Mouse (Mus musculus) testis, postnatal 10 days (tissue): ENCODE results near the gene Igsf3.

Source experiments
- DNase-seq: peaks from one replicate; pipeline ENCODE4 v3.0.0; 2021; ENCODE audit warnings: low spot score

Igsf3 gene

DNA sequence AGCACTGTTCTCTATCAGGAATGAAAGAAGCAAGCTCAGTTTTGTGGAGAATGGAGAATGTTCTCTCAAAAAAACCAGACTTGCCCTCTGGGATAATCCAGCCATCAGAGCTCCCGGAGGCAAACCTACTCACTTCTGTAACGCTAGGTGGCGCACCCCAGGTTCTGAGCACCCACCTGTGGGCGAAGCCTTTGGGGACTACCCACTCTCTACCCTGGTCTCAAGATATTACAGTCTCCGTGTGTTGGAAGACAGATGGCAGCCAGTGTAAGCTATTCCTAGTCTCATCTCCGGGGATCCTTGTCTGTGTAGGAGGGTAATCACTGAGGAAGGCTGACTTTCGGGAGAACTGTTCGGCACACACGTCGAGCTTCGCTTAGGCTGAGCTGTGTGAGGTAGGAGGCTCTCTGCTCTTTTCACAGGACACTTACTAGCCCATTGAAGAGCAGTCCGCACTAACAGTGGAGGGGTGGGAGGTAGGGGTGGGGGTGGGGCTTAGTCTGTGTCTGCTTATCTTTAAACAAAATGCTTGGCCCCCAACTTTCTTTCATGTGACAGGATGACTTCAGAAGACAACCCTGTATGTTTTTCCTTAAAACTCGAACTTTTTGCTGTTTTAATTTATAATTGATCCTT is 4.4 kb upstream of the Igsf3 start:
- peak; percentile 73 for DNase-seq

DNA sequence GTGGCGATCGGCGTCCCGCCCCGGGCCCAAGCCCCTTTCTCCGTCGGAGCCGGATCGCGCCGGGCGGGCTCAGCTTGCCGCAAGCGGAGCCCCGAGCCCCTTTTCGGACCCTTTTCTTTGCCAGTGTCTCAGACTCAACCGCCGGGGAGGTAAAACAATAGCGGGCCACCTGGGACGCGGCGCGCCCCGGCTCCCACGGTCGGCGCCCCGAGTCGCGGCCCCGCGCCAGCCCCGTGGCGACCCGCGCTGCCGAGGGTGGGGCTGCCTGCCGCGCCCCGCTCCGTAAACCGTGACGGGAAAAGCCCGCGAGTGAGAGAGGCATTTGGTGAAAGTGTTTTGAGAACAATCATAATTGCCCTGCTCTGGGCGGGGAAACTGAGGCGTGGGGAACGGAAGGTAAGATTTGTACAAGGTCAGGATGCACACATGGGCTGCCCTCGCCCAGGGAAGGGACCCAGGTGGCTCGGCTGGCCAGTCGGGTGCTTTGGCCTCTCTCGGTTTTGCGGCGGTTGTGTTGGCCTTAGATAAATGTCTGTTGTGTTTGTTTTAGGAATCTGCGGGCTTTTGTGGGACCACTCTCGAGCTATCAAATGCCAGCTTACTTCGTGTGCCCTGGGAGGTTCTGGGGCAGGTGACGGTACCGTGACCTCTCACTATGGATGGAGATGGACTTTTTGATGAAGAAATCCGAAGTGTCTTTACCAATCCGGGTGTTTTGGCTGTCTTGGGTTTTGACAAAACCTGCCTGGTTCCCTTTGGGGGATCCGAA is 557 bp downstream of the Igsf3 start:
- DNase-seq = peak; percentile 50

GRCm38 (mm10) chr3:101378102-101378501 is 1.2 kb downstream of the Igsf3 start:
- DNase-seq = no peak

- peak; percentile 57 for DNase-seq
Observed at GRCm38 (mm10) chr3:101379789-101380188, 2.9 kb downstream of the Igsf3 start.

GRCm38 (mm10) chr3:101381691-101382090 is 4.8 kb downstream of the Igsf3 start:
- no peak for DNase-seq

GRCm38 (mm10) chr3:101382751-101383150 is 5.9 kb downstream of the Igsf3 start:
- DNase-seq = no peak

- DNase-seq = no peak
Observed at GRCm38 (mm10) chr3:101386430-101387016, 9.6 kb downstream of the Igsf3 start.

GRCm38 (mm10) chr3:101387849-101388248 is 11.0 kb downstream of the Igsf3 start:
- DNase-seq = no peak

DNA sequence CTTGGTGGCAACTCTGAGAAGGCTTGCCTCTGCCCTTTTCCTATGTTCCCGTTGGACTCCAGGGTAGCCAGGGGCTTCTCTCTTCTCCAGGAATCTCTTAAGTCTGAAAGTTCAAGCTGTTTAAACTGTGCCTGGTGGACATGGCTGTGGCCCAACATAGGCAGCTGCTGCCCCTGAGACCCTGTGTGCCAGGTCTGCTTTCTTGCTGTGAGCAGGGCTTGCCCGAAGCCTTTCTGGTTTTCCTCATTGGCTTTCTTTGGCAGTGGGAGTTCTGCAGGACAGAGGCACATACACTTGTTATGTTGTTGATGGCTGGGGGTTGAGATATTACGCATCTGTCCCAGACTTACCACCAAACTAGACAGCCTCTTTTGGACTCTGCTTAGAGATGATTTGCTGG is 12.7 kb downstream of the Igsf3 start:
- DNase-seq = no peak

GRCm38 (mm10) chr3:101390472-101390871 is 13.6 kb downstream of the Igsf3 start:
- DNase-seq = no peak

DNA sequence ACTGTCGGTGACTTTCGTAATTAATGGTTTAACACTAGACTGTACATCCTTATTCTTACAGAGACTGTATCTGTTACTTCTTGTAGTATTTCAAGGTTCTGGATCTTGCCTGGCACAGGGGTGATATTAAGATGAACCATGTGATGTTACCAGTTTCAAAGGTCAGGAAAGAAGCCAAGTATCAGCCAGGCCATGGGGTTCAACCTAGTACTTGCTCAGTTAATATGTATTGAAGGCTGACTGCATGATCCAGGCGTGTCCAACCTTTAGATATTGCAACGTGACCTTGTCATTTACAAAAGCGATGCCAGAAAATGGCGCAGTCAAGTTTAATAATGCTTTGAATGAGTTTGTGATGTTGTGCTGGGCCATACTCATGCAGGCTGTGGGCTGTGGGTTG is 15.1 kb downstream of the Igsf3 start:
- DNase-seq = no peak

DNA sequence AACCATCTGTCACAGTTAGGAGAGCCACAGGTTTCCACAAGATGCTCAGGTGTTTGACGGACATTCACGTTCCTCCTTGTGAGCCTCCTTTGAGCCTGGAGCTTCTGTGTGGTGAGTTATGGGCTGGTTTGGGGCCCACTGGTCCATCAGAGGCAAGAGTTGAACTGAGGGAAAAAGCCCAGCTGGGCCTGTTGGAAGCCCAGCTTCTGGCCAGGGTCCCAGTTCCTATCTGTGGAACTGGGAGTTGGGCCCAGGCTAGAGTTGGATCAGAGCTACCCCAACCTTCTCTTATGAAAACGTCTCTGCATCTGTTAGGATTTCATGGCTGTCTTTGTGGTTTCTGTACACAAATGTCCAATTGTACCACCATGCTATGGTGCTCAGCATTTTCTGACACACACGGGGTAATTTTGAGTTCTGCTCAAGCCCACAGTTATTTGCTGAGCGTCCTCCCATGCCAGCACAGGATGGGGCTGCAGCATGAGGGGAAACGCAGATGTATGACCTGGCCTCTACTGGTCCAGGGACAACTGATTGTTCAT is 16.3 kb downstream of the Igsf3 start:
- DNase-seq = no peak

GRCm38 (mm10) chr3:101393659-101394539 is 17.0 kb downstream of the Igsf3 start:
- no peak for DNase-seq

GRCm38 (mm10) chr3:101395341-101395740 is 18.5 kb downstream of the Igsf3 start:
- DNase-seq = no peak

- no peak for DNase-seq
Observed at GRCm38 (mm10) chr3:101396061-101396460, 19.2 kb downstream of the Igsf3 start.

DNA sequence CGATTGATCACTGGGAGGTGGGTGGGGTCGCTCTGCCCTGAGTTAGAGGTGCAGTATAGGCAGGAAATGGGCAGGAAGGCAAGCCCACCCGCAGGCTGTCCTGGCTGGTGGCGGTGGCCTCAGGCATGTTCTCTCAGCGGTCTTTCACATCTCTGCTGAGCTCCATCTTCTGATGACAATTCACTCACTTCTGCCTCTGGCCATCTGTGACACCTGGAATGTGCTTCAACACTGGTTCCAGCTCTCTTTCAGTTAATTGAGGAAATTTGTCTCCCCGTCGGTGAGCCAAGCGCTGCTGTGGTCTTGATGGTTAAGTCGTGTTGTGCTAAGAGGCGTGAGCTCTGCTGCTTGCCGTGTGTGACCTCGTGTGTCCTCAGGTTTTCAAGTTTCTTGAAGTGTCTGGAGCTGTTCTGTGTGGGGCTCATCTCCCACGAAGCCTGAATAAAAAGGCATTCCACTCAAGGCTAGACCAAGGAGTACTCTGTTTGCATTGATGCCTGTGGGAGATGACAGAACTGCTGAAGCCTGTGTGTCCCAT is 19.9 kb downstream of the Igsf3 start:
- DNase-seq = no peak

DNA sequence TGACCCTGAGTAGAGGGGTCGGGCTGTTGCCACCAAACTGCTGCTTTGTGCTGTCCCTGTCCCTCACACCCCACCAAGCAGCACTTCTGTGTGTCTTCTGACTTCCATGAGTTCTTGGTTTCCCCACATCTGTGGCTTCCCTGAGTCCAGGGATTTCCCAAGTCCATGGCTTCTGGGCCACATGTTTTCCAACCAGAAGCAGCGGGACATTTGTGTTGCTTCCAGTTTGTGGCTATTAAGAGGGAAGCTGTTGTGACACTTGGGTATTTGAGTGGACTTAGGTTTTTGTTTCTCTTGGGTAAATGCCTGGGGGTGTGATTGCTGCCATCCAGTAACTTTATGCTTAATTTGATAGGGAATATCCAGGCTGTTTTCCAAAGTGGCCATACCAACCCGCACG is 20.5 kb downstream of the Igsf3 start:
- no peak for DNase-seq

- no peak for DNase-seq
Observed at GRCm38 (mm10) chr3:101398071-101398786, 21.3 kb downstream of the Igsf3 start.

DNA sequence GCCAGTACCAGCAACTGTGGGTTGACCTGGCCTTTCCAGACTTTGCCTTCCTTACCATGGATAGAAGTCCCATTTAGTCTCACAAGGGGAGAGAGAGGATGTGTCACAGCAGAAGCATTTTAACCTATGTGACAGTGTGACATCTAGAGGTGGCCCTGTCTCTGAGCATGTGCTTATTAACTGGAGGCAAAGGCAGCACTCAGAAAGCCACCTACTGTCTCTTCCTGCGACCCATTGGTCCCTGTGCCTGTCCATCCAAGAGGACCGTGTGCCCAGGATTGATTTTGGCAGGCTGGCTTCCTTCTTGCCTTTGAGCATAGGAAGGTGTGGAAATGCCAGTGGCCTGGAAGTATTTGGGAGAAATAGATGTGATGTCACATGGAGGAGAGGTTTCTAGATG is 22.0 kb downstream of the Igsf3 start:
- DNase-seq = no peak

GRCm38 (mm10) chr3:101401501-101401900 is 24.6 kb downstream of the Igsf3 start:
- no peak for DNase-seq
